Mouse (Mus musculus) heart, embryonic 14.5 days (tissue): ENCODE data around the gene Vamp3. TPM values are rescaled to one million over a fixed set of nuclear protein-coding genes. Genes with fewer than 3 reads are reported as not detected.
A peak's percentile ranks its signal among the peaks of the same experiment; 100 is the strongest.

Experiments used
- ATAC-seq: fragments of 200-750 bp; cut with Nextera tagmentation; 2 replicates; pipeline ENCODE4 v1.8.0; 2017; ENCODE audit warnings: low read depth, moderate TSS enrichment; ENCODE audit not compliant: insufficient number of reproducible peaks, insufficient read depth, low FRiP score
- H3K27ac ChIP-seq, 2 experiments: fragments of 200-500 bp in 1 of 2; fragments of 300-500 bp in 1 of 2; sonication (generic) in 1 of 2; replicated peaks in 1 of 2; 2 replicates each; pipeline ENCODE4 v1.5.1; 2012 to 2014; ENCODE audit warnings: low read depth in 2 of 2, low read length in 2 of 2, control low read depth in 1 of 2, mild to moderate bottlenecking in 1 of 2, mixed read lengths in 1 of 2; ENCODE audit not compliant: control insufficient read depth in 1 of 2, insufficient read depth in 1 of 2
- H3K27me3 ChIP-seq: fragments of 300-500 bp; sonication (generic); 2 replicates; pipeline ENCODE4 v1.6.1; 2014; ENCODE audit warnings: mild to moderate bottlenecking, low read length, control low read depth; ENCODE audit not compliant: control insufficient read depth, insufficient read depth
- H3K36me3 ChIP-seq: fragments of 300-500 bp; sonication (generic); 2 replicates; pipeline ENCODE4 v1.6.1; 2014; ENCODE audit warnings: mild to moderate bottlenecking, control low read depth, low read length, mixed read lengths; ENCODE audit not compliant: control insufficient read depth, insufficient read depth
- H3K4me1 ChIP-seq, 2 experiments: fragments of 200-500 bp in 1 of 2; fragments of 300-500 bp in 1 of 2; sonication (generic) in 1 of 2; 2 replicates each; pipeline ENCODE4 v1.6.1; 2012 to 2014; ENCODE audit warnings: low read length in 2 of 2, control low read depth in 1 of 2, mixed read lengths in 1 of 2; ENCODE audit not compliant: control insufficient read depth in 2 of 2, insufficient read depth in 2 of 2
- H3K4me2 ChIP-seq: fragments of 300-500 bp; sonication (generic); 2 replicates; pipeline ENCODE4 v1.6.1; 2014; ENCODE audit warnings: mild to moderate bottlenecking, low read length
- H3K4me3 ChIP-seq, 2 experiments: fragments of 200-500 bp in 1 of 2; fragments of 300-500 bp in 1 of 2; sonication (generic) in 1 of 2; 2 replicates each; pipeline ENCODE4 v1.5.1; 2012 to 2014; ENCODE audit warnings: low read length in 2 of 2, mild to moderate bottlenecking in 2 of 2, control low read depth in 1 of 2, low read depth in 1 of 2, moderate library complexity in 1 of 2; ENCODE audit not compliant: control insufficient read depth in 1 of 2, insufficient read depth in 1 of 2
- H3K9ac ChIP-seq: fragments of 300-500 bp; sonication (generic); 2 replicates; pipeline ENCODE4 v1.6.1; 2014; ENCODE audit warnings: mild to moderate bottlenecking, low read length
- H3K9me3 ChIP-seq: fragments of 300-500 bp; sonication (generic); 2 replicates; pipeline ENCODE4 v1.6.1; 2016; ENCODE audit warnings: low read length, control low read depth; ENCODE audit not compliant: control insufficient read depth
- WGBS: fragments of 180-500 bp; shearing (Covaris S2); extraction: QIAGEN DNeasy Blood & Tissue Kit; methylation state at CpG from one replicate; pipeline ENCODE4 v1.1.7; 2014; 5-methylcytosine and 5-hydroxymethylcytosine counted together
- polyA plus RNA-seq: library from polyadenylated mRNA; unstranded; fragments of >200 nt; fragmentation: Nextera tagmentation; extraction: Ambion mirVana; gene quantifications from 2 replicates; pipeline ENCODE4 v1.2.1, GENCODE M21; 2014

The Vamp3 gene
- polyA plus RNA-seq, 1 experiment from 2014 or later, result 97.4 TPM

GRCm38 (mm10) chr4:151044944-151045570 is 12.7 kb downstream of the Vamp3 start:
- H3K4me2 ChIP-seq, result peak overlapping the region; percentile 93
- no peak for ATAC-seq
- peak overlapping the region; percentile 55 to 58 for H3K4me3 ChIP-seq
- H3K9me3 ChIP-seq, result no peaks in the 10 kb centered on the region
- WGBS, result 4% methylated on average over 21 of the region's 21 CpGs
- peak overlapping the region; percentile 53; the same call in 1 of the 2 replicates for H3K9ac ChIP-seq
- H3K27ac ChIP-seq, result no peak overlapping the region
- no peaks in the 10 kb centered on the region for H3K27me3 ChIP-seq
- peaks cover 7 to 21% of the 10 kb centered on the region in 2 experiments for H3K4me1 ChIP-seq
- peaks cover 38% of the 10 kb centered on the region for H3K36me3 ChIP-seq

- peak within 1 kb of the TSS; percentile 68 to 70 for H3K27ac ChIP-seq
- H3K4me3 ChIP-seq, result peak within 1 kb of the TSS; percentile 58 to 78
- peak; percentile 96 for ATAC-seq
- H3K36me3 ChIP-seq, result peaks cover 30% of the 10 kb centered on the region
- peak within 1 kb of the TSS; percentile 93 for H3K4me2 ChIP-seq
- no peaks in the 10 kb centered on the region for H3K27me3 ChIP-seq
- peaks cover 7 to 21% of the 10 kb centered on the region in 2 experiments for H3K4me1 ChIP-seq
- no peaks in the 10 kb centered on the region for H3K9me3 ChIP-seq
- under 1% methylated on average over 79 of the region's 79 CpGs for WGBS
- peak within 1 kb of the TSS; percentile 78 for H3K9ac ChIP-seq
Observed at GRCm38 (mm10) chr4:151044037-151044943, 13.5 kb downstream of the Vamp3 start, which contains the start of gene Per3. Per3 (minus strand) TSS chr4:151044665.

- WGBS, result 45% methylated on average over 5 of the region's 5 CpGs
- Histone ChIP-seq H3K4me2 (peak overlapping the region; percentile 93), H3K4me3 (peak overlapping the region in 1 of 2 experiments; percentile 58; a peak in 2 of 4 replicates), H3K4me1 (peaks cover 7 to 21% of the 10 kb centered on the region in 2 experiments), H3K9me3 (no peaks in the 10 kb centered on the region), H3K9ac (peak overlapping the region; percentile 78), H3K27me3 (no peaks in the 10 kb centered on the region), H3K36me3 (peaks cover 20% of the 10 kb centered on the region), H3K27ac (no peak overlapping the region)
- no peak for ATAC-seq
Observed at GRCm38 (mm10) chr4:151043281-151043680, 14.5 kb downstream of the Vamp3 start.

GRCm38 (mm10) chr4:151041506-151041905 is 16.3 kb downstream of the Vamp3 start:
- Histone ChIP-seq H3K9ac (peak overlapping the region; percentile 21; the same call in 1 of the 2 replicates), H3K4me1 (peaks cover 7 to 21% of the 10 kb centered on the region in 2 experiments), H3K4me2 (0 out of 2 replicates have a peak overlapping the region, but pooled peaks have one; percentile 26), H3K36me3 (peaks cover 13% of the 10 kb centered on the region), H3K27me3 (no peaks in the 10 kb centered on the region), H3K4me3 (no peak overlapping the region), H3K9me3 (no peaks in the 10 kb centered on the region), H3K27ac (0 out of 4 replicates have a peak overlapping the region, but pooled peaks have one; percentile 20 to 34)
- 55% methylated on average over 5 of the region's 5 CpGs for WGBS
- ATAC-seq, result no peak

- H3K27ac ChIP-seq, result no peak overlapping the region
- no peaks in the 10 kb centered on the region for H3K27me3 ChIP-seq
- no peaks in the 10 kb centered on the region for H3K9me3 ChIP-seq
- H3K9ac ChIP-seq, result no peak overlapping the region
- H3K4me2 ChIP-seq, result no peak overlapping the region
- H3K4me3 ChIP-seq, result no peak overlapping the region
- peaks cover 18% of the 10 kb centered on the region; the same call in 1 of the 2 replicates for H3K36me3 ChIP-seq
- peaks cover 4 to 6% of the 10 kb centered on the region in 2 experiments; a peak in 2 of 4 replicates for H3K4me1 ChIP-seq
- 80% methylated on average over 11 of the region's 11 CpGs for WGBS
- ATAC-seq, result no peak
Observed at GRCm38 (mm10) chr4:151037800-151038199, 20.0 kb downstream of the Vamp3 start.

- WGBS, result 77% methylated on average over 7 of the region's 7 CpGs
- no peak overlapping the region for H3K4me3 ChIP-seq
- no peaks in the 10 kb centered on the region for H3K27me3 ChIP-seq
- H3K27ac ChIP-seq, result no peak overlapping the region
- H3K4me1 ChIP-seq, result peaks cover 2 to 4% of the 10 kb centered on the region in 2 experiments; a peak in 2 of 4 replicates
- H3K4me2 ChIP-seq, result no peak overlapping the region
- peaks cover 27% of the 10 kb centered on the region for H3K36me3 ChIP-seq
- H3K9ac ChIP-seq, result no peak overlapping the region
- H3K9me3 ChIP-seq, result no peaks in the 10 kb centered on the region
- no peak for ATAC-seq
Observed at GRCm38 (mm10) chr4:151036521-151036920, 21.2 kb downstream of the Vamp3 start.

GRCm38 (mm10) chr4:151027001-151027400 is 30.8 kb downstream of the Vamp3 start:
- Histone ChIP-seq H3K9me3 (no peaks in the 10 kb centered on the region), H3K9ac (no peak overlapping the region), H3K4me2 (no peak overlapping the region), H3K36me3 (peaks cover 32% of the 10 kb centered on the region), H3K27me3 (no peaks in the 10 kb centered on the region), H3K4me3 (no peak overlapping the region), H3K4me1 (peaks cover 0 to 3% of the 10 kb centered on the region in 2 experiments; a peak in 1 of 4 replicates), H3K27ac (no peak overlapping the region)
- no peak for ATAC-seq
- WGBS, result 45% methylated on average over 6 of the region's 6 CpGs
